Mouse (Mus musculus) hindbrain, postnatal 0 days (tissue): ENCODE data around the gene Nfib. TPM values are rescaled to one million over a fixed set of nuclear protein-coding genes. Genes with fewer than 3 reads are reported as not detected.

Experiments used
- ATAC-seq: fragments of 200-750 bp; cut with Nextera tagmentation; 2 replicates; pipeline ENCODE4 v1.8.0; 2017; ENCODE audit warnings: mild to moderate bottlenecking, moderate TSS enrichment, moderate library complexity
- DNase-seq: peaks from one replicate; pipeline ENCODE4 v3.0.0-alpha.2; 2015; ENCODE audit warnings: low spot score
- H3K27ac ChIP-seq: fragments of 300-500 bp; sonication (generic); 2 replicates; pipeline ENCODE4 v1.5.1; 2014; ENCODE audit warnings: mild to moderate bottlenecking
- H3K27me3 ChIP-seq: fragments of 300-500 bp; sonication (generic); 2 replicates; pipeline ENCODE4 v1.6.1; 2014; ENCODE audit warnings: low read length, mixed read lengths; ENCODE audit not compliant: insufficient read depth
- H3K36me3 ChIP-seq: fragments of 300-500 bp; sonication (generic); 2 replicates; pipeline ENCODE4 v1.6.1; 2014; ENCODE audit warnings: low read length, mixed read lengths; ENCODE audit not compliant: insufficient read depth
- H3K4me1 ChIP-seq: fragments of 300-500 bp; sonication (generic); 2 replicates; pipeline ENCODE4 v1.6.1; 2014; ENCODE audit warnings: antibody characterized with exemption, low read length, mixed read lengths; ENCODE audit not compliant: insufficient read depth
- H3K4me2 ChIP-seq: fragments of 300-500 bp; sonication (generic); 2 replicates; pipeline ENCODE4 v1.6.1; 2014; ENCODE audit warnings: low read depth, mild to moderate bottlenecking, low read length, moderate library complexity, mixed read lengths
- H3K4me3 ChIP-seq: fragments of 300-500 bp; sonication (generic); 2 replicates; pipeline ENCODE4 v1.5.1; 2014; ENCODE audit warnings: low read length
- H3K9ac ChIP-seq: fragments of 300-500 bp; sonication (generic); replicated peaks from 2 replicates; pipeline ENCODE4 v1.6.1; 2014; ENCODE audit warnings: mild to moderate bottlenecking, low read length, moderate library complexity, mixed read lengths
- H3K9me3 ChIP-seq: fragments of 300-500 bp; sonication (generic); 2 replicates; pipeline ENCODE4 v1.6.1; 2016; ENCODE audit warnings: low read length, mixed read lengths
- CTCF ChIP-seq: IDR thresholded peaks from 2 replicates; pipeline ENCODE4 v1.5.1; 2016; ENCODE audit warnings: antibody characterized with exemption, control low read depth, low read depth
- WGBS: fragments of 180-500 bp; shearing (Covaris S2); extraction: QIAGEN DNeasy Blood & Tissue Kit; methylation state at CpG from one replicate; pipeline ENCODE4 v1.1.7; 2014; 5-methylcytosine and 5-hydroxymethylcytosine counted together
- polyA plus RNA-seq: library from polyadenylated mRNA; unstranded; fragments of >200 nt; fragmentation: Nextera tagmentation; extraction: Ambion mirVana; gene quantifications from 2 replicates; pipeline ENCODE4 v1.2.1, GENCODE M21; 2015
- total RNA-seq: library from RNA; depleted of rRNA; stranded (reverse); fragments of >200 nt; gene quantifications from 2 replicates; pipeline ENCODE4 v1.2.3, GENCODE M21; 2014

Gene Nfib
- total and polyA plus RNA-seq, 2 experiments from 2014 or later: 69.8 to 112 TPM

DNA sequence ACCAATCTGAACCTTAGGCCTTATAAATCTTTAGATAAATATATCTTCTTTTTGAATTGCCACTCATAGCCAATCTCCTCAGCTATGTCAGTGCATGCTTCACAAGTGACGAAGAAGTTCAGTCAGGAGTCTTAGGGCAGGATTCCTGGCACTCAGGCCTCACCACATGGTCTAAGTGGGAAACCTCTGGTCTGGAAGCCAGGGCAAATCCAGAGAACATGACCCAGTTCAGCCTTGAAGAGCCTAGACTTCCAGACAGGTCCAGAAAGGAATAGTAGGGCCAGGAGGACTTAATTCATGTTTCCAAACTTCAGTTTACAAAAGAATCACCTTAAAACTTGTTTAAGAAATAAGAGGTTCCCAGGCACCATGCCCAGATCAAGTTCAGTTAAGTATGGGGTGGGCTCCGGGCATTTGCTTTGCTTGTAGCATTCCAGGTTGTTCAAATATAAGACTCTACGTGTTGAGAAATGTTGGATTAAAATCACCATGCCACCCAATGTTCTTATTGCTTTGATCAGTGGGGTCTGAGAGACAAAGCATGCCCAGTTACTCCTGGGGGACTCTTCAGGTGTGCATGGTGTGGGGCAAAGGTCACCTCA is 38.2 kb downstream of the Nfib start:
- Histone ChIP-seq H3K36me3 (no peaks in the 10 kb centered on the region), H3K4me2 (no peak overlapping the region), H3K9me3 (no peaks in the 10 kb centered on the region), H3K4me1 (no peaks in the 10 kb centered on the region), H3K27ac (no peak overlapping the region), H3K4me3 (no peak overlapping the region), H3K27me3 (no peaks in the 10 kb centered on the region), H3K9ac (no peak overlapping the region)
- no peak for ATAC-seq
- TF ChIP-seq CTCF: no peak
- DNase-seq: no peak
- WGBS: 87% methylated on average over 3 of the region's 3 CpGs

DNA sequence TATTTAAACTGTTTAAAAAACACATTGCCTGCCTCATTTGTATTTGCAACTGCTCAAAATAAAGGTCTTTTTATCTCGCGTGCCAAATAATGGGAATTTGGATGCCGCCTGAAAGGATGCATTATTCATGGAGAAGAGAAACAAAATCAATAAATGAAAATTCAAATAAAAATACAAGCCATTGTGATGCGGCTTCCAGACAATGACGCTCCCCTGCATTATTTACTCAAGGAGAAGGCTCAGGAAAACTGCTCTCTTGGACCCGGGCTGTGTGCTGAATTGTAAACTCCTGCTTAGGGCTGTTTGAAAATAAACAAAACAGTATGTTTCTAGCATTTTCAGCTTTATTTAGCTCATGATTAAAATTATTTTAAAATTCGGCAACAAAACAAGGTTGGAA is 41.1 kb downstream of the Nfib start:
- no peaks in the 10 kb centered on the region for H3K27me3 ChIP-seq
- H3K4me1 ChIP-seq: no peaks in the 10 kb centered on the region
- DNase-seq (no peak), ATAC-seq (no peak)
- no peak overlapping the region for H3K9ac ChIP-seq
- H3K36me3 ChIP-seq: no peaks in the 10 kb centered on the region
- no peak for TF ChIP-seq CTCF
- no peak overlapping the region for H3K27ac ChIP-seq
- H3K4me2 ChIP-seq: 0 out of 2 replicates have a peak overlapping the region, but pooled peaks have one; percentile 5
- no peak overlapping the region for H3K4me3 ChIP-seq
- H3K9me3 ChIP-seq: no peaks in the 10 kb centered on the region
- 54% methylated on average over 7 of the region's 7 CpGs for WGBS

DNA sequence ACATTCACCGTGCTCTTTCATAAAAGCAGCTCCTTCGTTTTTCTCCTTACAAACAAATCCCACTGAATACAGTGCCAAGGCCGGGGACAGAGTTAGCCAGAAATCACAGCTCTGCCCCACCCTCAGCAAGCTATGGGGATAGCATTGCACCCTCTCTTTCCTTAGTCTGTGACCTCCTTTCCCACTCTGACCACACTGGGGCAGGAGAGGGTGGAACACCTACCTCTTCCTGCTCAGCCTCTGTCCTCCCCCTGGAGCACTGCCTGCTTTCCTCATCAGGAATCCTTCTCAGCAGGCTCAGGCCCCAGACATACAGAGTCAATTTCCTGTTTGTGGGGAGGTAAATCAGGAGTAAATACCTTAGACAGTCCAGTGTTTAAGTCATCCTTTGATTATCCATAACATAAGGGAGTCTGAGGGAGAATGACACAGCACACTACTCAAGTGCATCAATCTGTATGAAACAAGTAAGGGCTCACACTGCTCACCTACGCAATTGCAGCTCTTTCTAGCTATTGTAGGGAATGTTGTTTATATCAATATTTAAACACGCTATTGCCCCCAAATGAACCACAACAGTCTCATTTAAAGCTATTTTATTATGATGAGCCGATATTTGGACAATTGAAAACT is 41.7 kb downstream of the Nfib start:
- H3K9me3 ChIP-seq: no peaks in the 10 kb centered on the region
- H3K4me2 ChIP-seq: no peak overlapping the region
- H3K36me3 ChIP-seq: no peaks in the 10 kb centered on the region
- H3K27me3 ChIP-seq: no peaks in the 10 kb centered on the region
- DNase-seq (no peak), ATAC-seq (peak; percentile 58; the same call in 1 of the 2 replicates)
- H3K4me3 ChIP-seq: no peak overlapping the region
- H3K9ac ChIP-seq: no peak overlapping the region
- no peak overlapping the region for H3K27ac ChIP-seq
- 64% methylated on average over 6 of the region's 6 CpGs for whole genome bisulfite sequencing
- peak; percentile 38 for TF ChIP-seq CTCF
- no peaks in the 10 kb centered on the region for H3K4me1 ChIP-seq

DNA sequence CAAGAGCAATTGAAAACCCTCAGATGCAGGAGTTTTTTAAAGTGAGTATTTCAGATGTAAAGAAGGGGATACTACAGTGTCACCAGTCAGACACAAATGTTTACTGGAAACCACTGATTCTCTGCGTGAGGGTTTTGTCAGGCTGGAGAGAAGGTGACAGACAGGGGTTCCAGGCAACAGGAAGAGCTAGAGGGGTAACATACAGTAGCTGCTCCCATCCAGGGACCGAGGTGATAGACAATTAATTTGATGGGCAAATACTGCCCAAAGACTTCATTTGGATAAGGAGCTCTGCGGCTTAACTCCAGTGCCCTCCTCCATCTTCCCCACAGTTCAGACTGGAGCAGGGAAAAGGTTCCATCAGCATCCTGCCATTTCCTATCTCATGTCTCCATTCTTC is 42.9 kb downstream of the Nfib start:
- DNase-seq (no peak), ATAC-seq (no peak)

DNA sequence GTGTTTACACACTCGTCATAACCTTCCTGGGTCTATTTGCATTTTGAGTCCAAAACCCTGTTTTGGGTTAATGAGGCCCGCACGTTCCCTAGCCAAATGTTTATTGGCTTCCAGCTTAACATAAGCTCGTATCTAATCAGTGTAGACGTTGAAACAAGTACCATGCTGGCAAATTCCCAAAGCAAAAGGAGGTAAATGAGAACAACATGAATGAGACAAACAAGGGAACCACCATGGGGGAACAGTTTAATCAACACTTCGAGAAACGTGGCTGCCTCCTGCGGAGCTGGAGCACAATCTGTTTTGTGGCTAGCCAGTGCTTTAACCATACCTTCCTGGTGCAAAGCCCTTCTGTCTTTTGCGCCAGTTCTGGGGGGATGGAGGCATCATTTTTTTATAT is 43.3 kb downstream of the Nfib start:
- DNase-seq (peak; percentile 59), ATAC-seq (no peak)
- no peaks in the 10 kb centered on the region for H3K9me3 ChIP-seq
- no peak for TF ChIP-seq CTCF
- WGBS: 31% methylated on average over 9 of the region's 9 CpGs
- H3K9ac ChIP-seq: no peak overlapping the region
- H3K4me2 ChIP-seq: no peak overlapping the region
- H3K36me3 ChIP-seq: no peaks in the 10 kb centered on the region
- no peaks in the 10 kb centered on the region for H3K27me3 ChIP-seq
- no peak overlapping the region for H3K27ac ChIP-seq
- H3K4me3 ChIP-seq: no peak overlapping the region
- H3K4me1 ChIP-seq: no peaks in the 10 kb centered on the region

More for the DNA sequence above, 42.9 kb downstream of the Nfib start:
- Histone ChIP-seq H3K9ac (no peak overlapping the region), H3K27me3 (no peaks in the 10 kb centered on the region), H3K9me3 (no peaks in the 10 kb centered on the region), H3K36me3 (no peaks in the 10 kb centered on the region), H3K4me1 (no peaks in the 10 kb centered on the region), H3K4me3 (no peak overlapping the region), H3K4me2 (no peak overlapping the region), H3K27ac (no peak overlapping the region)
- WGBS: 62% methylated on average over 3 of the region's 3 CpGs
- no peak for TF ChIP-seq CTCF

DNA sequence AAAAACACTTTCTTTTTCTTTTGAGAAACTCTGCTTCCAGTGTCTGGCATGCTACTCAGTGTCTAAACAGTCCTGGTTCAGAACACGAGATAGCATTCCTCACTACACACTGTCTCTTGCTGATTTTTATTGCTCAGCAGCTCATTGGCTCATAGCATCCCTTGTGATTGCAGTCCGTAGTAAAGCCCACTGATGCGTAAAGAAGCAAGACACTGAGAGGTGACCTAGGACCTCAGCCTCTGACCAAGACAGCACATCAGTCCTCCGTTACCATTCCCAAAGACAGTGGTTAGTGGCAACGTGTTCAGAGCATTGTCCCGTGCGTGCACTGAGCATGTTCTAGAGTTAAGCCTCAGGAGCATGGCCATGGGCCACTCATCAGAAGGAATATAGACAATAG is 44.3 kb downstream of the Nfib start:
- Histone ChIP-seq H3K4me1 (no peaks in the 10 kb centered on the region), H3K27ac (no peak overlapping the region), H3K4me3 (no peak overlapping the region), H3K27me3 (no peaks in the 10 kb centered on the region), H3K36me3 (no peaks in the 10 kb centered on the region), H3K9me3 (no peaks in the 10 kb centered on the region), H3K9ac (no peak overlapping the region), H3K4me2 (no peak overlapping the region)
- no peak for TF ChIP-seq CTCF
- WGBS: 78% methylated on average over 7 of the region's 7 CpGs
- DNase-seq: no peak
- ATAC-seq: no peak

DNA sequence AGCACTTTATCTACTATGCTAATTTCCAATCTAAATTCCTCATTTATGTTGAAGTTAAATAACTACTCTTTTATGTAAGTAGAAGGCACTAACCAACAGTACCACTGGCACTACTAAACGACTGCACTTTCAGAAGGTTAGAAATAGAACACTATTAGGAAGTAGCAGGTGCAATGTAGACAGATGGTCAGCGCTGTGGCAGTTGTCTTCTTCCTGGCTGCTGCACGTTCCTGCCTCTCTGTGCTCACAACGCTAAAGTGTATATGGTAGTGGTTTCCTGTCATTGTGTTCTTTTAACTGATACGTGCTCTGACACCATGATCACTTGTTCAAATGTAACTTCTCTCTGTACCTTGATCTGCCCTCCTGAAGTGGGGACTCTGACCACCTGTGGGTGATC is 59.9 kb downstream of the Nfib start:
- WGBS: 72% methylated on average over 5 of the region's 5 CpGs
- no peak overlapping the region for H3K27ac ChIP-seq
- TF ChIP-seq CTCF: no peak

More for the DNA sequence above, 59.9 kb downstream of the Nfib start:
- Histone ChIP-seq H3K9ac (no peak overlapping the region), H3K4me1 (peaks cover 6% of the 10 kb centered on the region; the same call in 1 of the 2 replicates), H3K4me2 (no peak overlapping the region), H3K9me3 (no peaks in the 10 kb centered on the region), H3K27me3 (no peaks in the 10 kb centered on the region), H3K4me3 (no peak overlapping the region), H3K36me3 (no peaks in the 10 kb centered on the region)
- ATAC-seq (no peak), DNase-seq (no peak)
